Mouse (Mus musculus) testis, adult 2 months (tissue): ENCODE results near the gene 1700001K19Rik.

Experiments used
- CTCF ChIP-seq: fragments of 200-500 bp; IDR thresholded peaks from 2 replicates; pipeline ENCODE4 v1.5.1; 2012; ENCODE audit warnings: low read depth, mild to moderate bottlenecking, inconsistent platforms, low read length, moderate library complexity; ENCODE audit not compliant: control insufficient read depth, insufficient read depth, insufficient replicate concordance
- POLR2A ChIP-seq: fragments of 200-500 bp; IDR thresholded peaks from 2 replicates; pipeline ENCODE4 v1.6.1; 2012; ENCODE audit warnings: low read depth, mild to moderate bottlenecking, inconsistent platforms, low read length, moderate library complexity; ENCODE audit not compliant: control insufficient read depth

DNA sequence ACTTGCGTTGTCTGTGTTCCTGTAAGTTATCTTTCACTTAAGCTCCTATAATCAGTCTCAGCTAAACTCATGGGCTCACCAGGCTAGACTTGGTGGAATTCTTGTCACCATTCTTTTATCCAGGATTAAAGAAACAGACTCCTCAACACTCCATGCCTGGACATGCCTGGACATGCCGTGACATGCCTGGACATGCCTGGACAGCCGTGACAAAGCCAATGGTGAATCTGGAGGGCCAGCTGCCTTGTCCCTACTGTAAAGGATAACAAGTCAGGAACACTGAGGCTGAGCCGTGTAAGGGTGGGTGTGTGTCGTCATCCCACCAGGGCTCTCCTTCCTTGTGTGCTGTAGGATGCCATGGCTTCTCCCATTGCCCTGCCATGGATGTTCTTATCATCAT is 42.6 kb upstream of the 1700001K19Rik start:
- TF ChIP-seq CTCF: no peak
- no peak for TF ChIP-seq POLR2A
